Mouse (Mus musculus) MEL (cell line): ENCODE measurements around the gene Olfr731. TPM values are rescaled to one million over a fixed set of nuclear protein-coding genes. Genes with fewer than 3 reads are reported as not detected.

Experiments
- DNase-seq: peaks from one replicate; pipeline ENCODE4 v3.0.0; 2011; ENCODE audit warnings: low read depth, low spot score
- H3K27ac ChIP-seq: 2 replicates; pipeline ENCODE4 v1.5.1; 2012; ENCODE audit warnings: low read depth, mild to moderate bottlenecking, control low read depth, low read length, moderate library complexity; ENCODE audit not compliant: control insufficient read depth
- H3K27me3 ChIP-seq, 2 experiments: fragments of 150-350 bp in 1 of 2; sonication (generic) in 1 of 2; 2 replicates each; pipeline ENCODE4 v1.6.1; 2012; ENCODE audit warnings: low read length in 2 of 2, mild to moderate bottlenecking in 2 of 2, improper control_type of control experiment in 1 of 2, moderate library complexity in 1 of 2; ENCODE audit not compliant: insufficient read depth in 2 of 2, control insufficient read depth in 1 of 2
- H3K36me3 ChIP-seq, 2 experiments: 2 replicates each; pipeline ENCODE4 v1.6.1; 2012 to 2014; ENCODE audit warnings: low read length in 2 of 2, improper control_type of control experiment in 1 of 2, inconsistent platforms in 1 of 2, mild to moderate bottlenecking in 1 of 2; ENCODE audit not compliant: insufficient read depth in 2 of 2, control insufficient read depth in 1 of 2
- H3K4me1 ChIP-seq, 2 experiments: fragments of 150-350 bp in 1 of 2; sonication (generic) in 1 of 2; 2 replicates each; pipeline ENCODE4 v1.6.1; 2012; ENCODE audit warnings: low read length in 2 of 2, improper control_type of control experiment in 1 of 2, mild to moderate bottlenecking in 1 of 2; ENCODE audit not compliant: insufficient read depth in 2 of 2, control insufficient read depth in 1 of 2
- H3K4me3 ChIP-seq, 2 experiments: fragments of 150-350 bp in 1 of 2; sonication (generic) in 1 of 2; 2 replicates each; pipeline ENCODE4 v1.5.1; 2012; ENCODE audit warnings: low read depth in 2 of 2, low read length in 2 of 2, mild to moderate bottlenecking in 2 of 2, moderate library complexity in 2 of 2, control low read depth in 1 of 2, improper control_type of control experiment in 1 of 2; ENCODE audit not compliant: control insufficient read depth in 1 of 2, insufficient read depth in 1 of 2
- H3K79me2 ChIP-seq: 2 replicates; pipeline ENCODE4 v1.6.1; 2012; ENCODE audit warnings: mild to moderate bottlenecking, low read length, moderate library complexity; ENCODE audit not compliant: control insufficient read depth, poor library complexity, insufficient read depth
- H3K9ac ChIP-seq: 2 replicates; pipeline ENCODE4 v1.6.1; 2012; ENCODE audit warnings: low read depth, mild to moderate bottlenecking, control low read depth, low read length, moderate library complexity; ENCODE audit not compliant: control insufficient read depth, poor library complexity, severe bottlenecking
- H3K9me3 ChIP-seq: fragments of 150-350 bp; sonication (generic); replicated peaks from 2 replicates; pipeline ENCODE4 v1.6.1; 2012; ENCODE audit warnings: mild to moderate bottlenecking, low read length, improper control_type of control experiment, moderate library complexity; ENCODE audit not compliant: insufficient read depth
- HCFC1 ChIP-seq: IDR thresholded peaks from 2 replicates; pipeline ENCODE4 v1.6.1; 2012; ENCODE audit warnings: low read depth, mild to moderate bottlenecking, inconsistent platforms, low read length, improper control_type of control experiment, moderate library complexity
- MAX ChIP-seq: IDR thresholded peaks from 2 replicates; pipeline ENCODE4 v1.6.1; 2011; ENCODE audit warnings: low read length, improper control_type of control experiment
- MYB ChIP-seq: IDR thresholded peaks from 2 replicates; pipeline ENCODE4 v1.6.1; 2011; ENCODE audit warnings: mild to moderate bottlenecking, low read depth, low read length, improper control_type of control experiment
- MYC ChIP-seq: IDR thresholded peaks from 2 replicates; pipeline ENCODE4 v1.6.1; 2011; ENCODE audit warnings: low read depth, mild to moderate bottlenecking, low read length, improper control_type of control experiment, moderate library complexity
- NRF1 ChIP-seq: IDR thresholded peaks from 2 replicates; pipeline ENCODE4 v1.6.1; 2014; ENCODE audit warnings: low read depth, mild to moderate bottlenecking, inconsistent platforms, low read length, improper control_type of control experiment, moderate library complexity; ENCODE audit not compliant: poor library complexity, insufficient read depth, severe bottlenecking
- POLR2A ChIP-seq, 2 experiments: IDR thresholded peaks; 2 replicates each; pipeline ENCODE4 v1.6.1; 2011 to 2012; ENCODE audit warnings: low read length in 2 of 2, mild to moderate bottlenecking in 2 of 2, control low read depth in 1 of 2, improper control_type of control experiment in 1 of 2, low read depth in 1 of 2, moderate library complexity in 1 of 2; ENCODE audit not compliant: control insufficient read depth in 1 of 2, insufficient read depth in 1 of 2, poor library complexity in 1 of 2
- ZKSCAN1 ChIP-seq: IDR thresholded peaks from 2 replicates; pipeline ENCODE4 v1.6.1; 2012; ENCODE audit warnings: low read depth, mild to moderate bottlenecking, inconsistent platforms, low read length, improper control_type of control experiment, moderate library complexity
- polyA plus RNA-seq, 2 experiments: library from polyadenylated mRNA; stranded (reverse) in 1 of 2; unstranded in 1 of 2; fragments of >175 nt in 1 of 2; fragments of >200 nt in 1 of 2; gene quantifications; 2 replicates each; pipeline versions ENCODE4 v1.2.1 to v1.2.4; 2012; ENCODE audit warnings: low replicate concordance in 2 of 2, low read depth in 1 of 2; ENCODE audit not compliant: insufficient read length in 2 of 2, insufficient read depth in 1 of 2, missing spikeins in 1 of 2
- total RNA-seq: library from RNA; depleted of rRNA; stranded (reverse); fragments of 300-350 nt; gene quantifications from 2 replicates; pipeline ENCODE4 v1.2.3, GENCODE M21; 2012; rRNA removed

Olfr731 gene
- total and polyA plus RNA-seq, 3 experiments = not detected

DNA sequence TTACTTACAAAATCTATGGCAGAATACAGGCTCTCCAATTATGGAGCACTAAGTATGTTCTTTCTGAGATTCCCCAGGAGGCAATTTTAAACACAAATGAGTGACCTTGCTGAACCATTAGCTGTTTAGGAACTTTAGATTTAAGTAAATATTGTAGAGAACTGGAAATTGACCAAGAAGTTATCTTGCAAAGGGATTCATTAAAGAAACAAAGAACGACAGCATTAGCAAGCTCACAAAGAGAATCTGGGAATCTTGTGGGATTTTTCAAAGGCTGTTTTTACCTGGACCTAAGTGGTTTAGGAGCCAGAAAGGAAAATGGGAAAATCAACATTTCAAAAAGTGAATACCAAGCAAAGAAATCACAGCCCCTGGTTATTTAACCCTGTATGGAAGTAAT lies 53.6 kb downstream of the Olfr731 start, which contains the start of gene Olfr730:
Gene Olfr730 (minus strand): TSS at position 101 of the 400 bp plus-strand sequence.
- Histone ChIP-seq H3K27me3 (no peaks in the 10 kb centered on the region), H3K4me3 (no peak within 1 kb of the TSS), H3K9ac (no peak within 1 kb of the TSS)
- no peak for DNase-seq
- no peak for TF ChIP-seq NRF1
- no peak for TF ChIP-seq MYC
- TF ChIP-seq POLR2A (IDR thresholded peaks at IDR 0.05; ENCODE audit: control insufficient read depth in 1 of 2, insufficient read depth in 1 of 2, low read depth in 1 of 2, low read length in 2 of 2, poor library complexity in 1 of 2) = no peak
- no peak for TF ChIP-seq ZKSCAN1
- TF ChIP-seq MYB = no peak
- no peak for TF ChIP-seq MAX
- TF ChIP-seq HCFC1 = no peak
- TF ChIP-seq, all 39 proteins: peak for 0
- no peak within 1 kb of the TSS for H3K27ac ChIP-seq
- H3K36me3 ChIP-seq = no peaks in the 10 kb centered on the region
- no peaks in the 10 kb centered on the region for H3K79me2 ChIP-seq
- no peaks in the 10 kb centered on the region for H3K4me1 ChIP-seq
- H3K9me3 ChIP-seq = no peaks in the 10 kb centered on the region

Other genes with a start within 250 kb of the Olfr731 start
- not detected in 2 replicates for gene Olfr725, start 201.5 kb downstream of the Olfr731 start, total RNA-seq
- not detected for gene Olfr725, start 201.5 kb downstream of the Olfr731 start, polyA plus RNA-seq
- not detected in 2 replicates for gene Olfr726, start 150.9 kb downstream of the Olfr731 start, total RNA-seq
- not detected for gene Olfr726, start 150.9 kb downstream of the Olfr731 start, polyA plus RNA-seq
- gene Olfr727, start 118.7 kb downstream of the Olfr731 start, total RNA-seq = not detected in 2 replicates
- not detected for gene Olfr727, start 118.7 kb downstream of the Olfr731 start, polyA plus RNA-seq
- not detected in 2 replicates for gene Olfr728, start 99.2 kb downstream of the Olfr731 start, total RNA-seq
- gene Olfr728, start 99.2 kb downstream of the Olfr731 start, polyA plus RNA-seq = not detected
- gene Olfr729, start 89.0 kb downstream of the Olfr731 start, total RNA-seq = not detected in 2 replicates
- gene Olfr729, start 89.0 kb downstream of the Olfr731 start, polyA plus RNA-seq = under 1 TPM in 1 of 2 experiments, not detected in 1; 0.04 TPM
- gene Olfr730, start 53.7 kb downstream of the Olfr731 start, total RNA-seq = not detected in 2 replicates
- not detected for gene Olfr730, start 53.7 kb downstream of the Olfr731 start, polyA plus RNA-seq
- gene Olfr732, start 42.3 kb upstream of the Olfr731 start, total RNA-seq = not detected in 2 replicates
- not detected for gene Olfr732, start 42.3 kb upstream of the Olfr731 start, polyA plus RNA-seq
- not detected in 2 replicates for gene Olfr733, start 59.7 kb upstream of the Olfr731 start, total RNA-seq
- not detected for gene Olfr733, start 59.7 kb upstream of the Olfr731 start, polyA plus RNA-seq
- not detected in 2 replicates for gene Olfr734, start 84.9 kb upstream of the Olfr731 start, total RNA-seq
- not detected for gene Olfr734, start 84.9 kb upstream of the Olfr731 start, polyA plus RNA-seq
- gene Olfr735, start 107.0 kb upstream of the Olfr731 start, total RNA-seq = not detected in 2 replicates
- not detected for gene Olfr735, start 107.0 kb upstream of the Olfr731 start, polyA plus RNA-seq
- gene Tlr11, start 116.0 kb upstream of the Olfr731 start, total RNA-seq = not detected in 2 replicates
- gene Tlr11, start 116.0 kb upstream of the Olfr731 start, polyA plus RNA-seq = not detected
- not detected in 2 replicates for gene Olfr736, start 139.3 kb upstream of the Olfr731 start, total RNA-seq
- not detected for gene Olfr736, start 139.3 kb upstream of the Olfr731 start, polyA plus RNA-seq
- not detected in 2 replicates for gene Olfr738, start 165.7 kb upstream of the Olfr731 start, total RNA-seq
- gene Olfr738, start 165.7 kb upstream of the Olfr731 start, polyA plus RNA-seq = not detected
- gene Olfr739, start 176.8 kb upstream of the Olfr731 start, total RNA-seq = not detected in 2 replicates
- not detected for gene Olfr739, start 176.8 kb upstream of the Olfr731 start, polyA plus RNA-seq
- gene Olfr740, start 203.7 kb upstream of the Olfr731 start, total RNA-seq = not detected in 2 replicates
- gene Olfr740, start 203.7 kb upstream of the Olfr731 start, polyA plus RNA-seq = not detected
- gene Olfr741, start 230.9 kb upstream of the Olfr731 start, total RNA-seq = not detected in 2 replicates
- not detected for gene Olfr741, start 230.9 kb upstream of the Olfr731 start, polyA plus RNA-seq